26 mouse cellular contexts compared by ENCODE assay signal in genomic region chr12:30575952-30576351, GRCm38 (mm10).
"Had no signal": no experiment of that assay in that cellular context is flagged by ENCODE, and none has a peak within 500 bp of the region (broad histone marks: within the 10 kb centered on the region; RNA-seq: fewer than 3 reads in every experiment).

No protein-coding gene starts in this region.

- ATAC-seq: forebrain, embryonic 13.5 days; forebrain, embryonic 14.5 days; forebrain, embryonic 15.5 days; forebrain, embryonic 16.5 days; forebrain, postnatal 0 days had no signal

- H3K4me2 ChIP-seq: embryonic facial prominence, embryonic 12.5 days; embryonic facial prominence, embryonic 13.5 days; embryonic facial prominence, embryonic 15.5 days; forebrain, embryonic 12.5 days; forebrain, embryonic 13.5 days; forebrain, embryonic 15.5 days had no signal

- DNase-seq: cerebellum, adult 9-10 months; cerebellum, adult 9-11 months; cerebellum, postnatal 10 days; cerebellum, postnatal 14 days; cerebellum, postnatal 25 days; cerebellum, postnatal 36 days; embryo, embryonic 11 days; forebrain, postnatal 0 days; gastrocnemius, adult 2 months; gastrocnemius, postnatal 10 days; gastrocnemius, postnatal 14 days; gastrocnemius, postnatal 25 days; gastrocnemius, postnatal 36 days; heart, adult 11 months; heart, adult 18-20 months; heart, adult 2 months had no signal

- H3K36me3 ChIP-seq: embryonic facial prominence, embryonic 10.5 days; embryonic facial prominence, embryonic 12.5 days; embryonic facial prominence, embryonic 13.5 days; embryonic facial prominence, embryonic 15.5 days; forebrain, embryonic 12.5 days; forebrain, embryonic 15.5 days had no signal

- H3K4me3 ChIP-seq: embryonic facial prominence, embryonic 10.5 days; embryonic facial prominence, embryonic 12.5 days; embryonic facial prominence, embryonic 13.5 days; embryonic facial prominence, embryonic 15.5 days; erythroblast, embryonic 14.5 days; forebrain, embryonic 12.5 days; forebrain, embryonic 13.5 days; forebrain, embryonic 15.5 days; gastrocnemius, adult 2 months; heart, adult 2 months had no signal

- H3K4me1 ChIP-seq: embryonic facial prominence, embryonic 10.5 days; embryonic facial prominence, embryonic 12.5 days; embryonic facial prominence, embryonic 13.5 days; embryonic facial prominence, embryonic 15.5 days; forebrain, embryonic 12.5 days; forebrain, embryonic 13.5 days; forebrain, embryonic 15.5 days had no signal

- H3K27ac ChIP-seq: embryonic facial prominence, embryonic 10.5 days; embryonic facial prominence, embryonic 12.5 days; embryonic facial prominence, embryonic 13.5 days; embryonic facial prominence, embryonic 15.5 days; forebrain, embryonic 12.5 days; forebrain, embryonic 13.5 days; forebrain, embryonic 15.5 days; gastrocnemius, adult 2 months; heart, adult 2 months had no signal

- H3K9ac ChIP-seq: embryonic facial prominence, embryonic 12.5 days; embryonic facial prominence, embryonic 13.5 days; embryonic facial prominence, embryonic 15.5 days; forebrain, embryonic 12.5 days; forebrain, embryonic 13.5 days; forebrain, embryonic 15.5 days; forebrain, postnatal 0 days had no signal

- H3K9me3 ChIP-seq: embryonic facial prominence, embryonic 10.5 days; embryonic facial prominence, embryonic 12.5 days; embryonic facial prominence, embryonic 13.5 days; embryonic facial prominence, embryonic 15.5 days; forebrain, embryonic 12.5 days; forebrain, embryonic 13.5 days; forebrain, embryonic 15.5 days had no signal

- H3K27me3 ChIP-seq: embryonic facial prominence, embryonic 12.5 days; embryonic facial prominence, embryonic 13.5 days; embryonic facial prominence, embryonic 15.5 days; forebrain, embryonic 12.5 days; forebrain, embryonic 13.5 days; forebrain, embryonic 15.5 days had no signal
